Mouse (Mus musculus) cerebellum, postnatal 25 days (tissue): ENCODE measurements around the gene Hnrnpm.
"Not testable (repeated sequence)": the region's sequence is repeated elsewhere in the genome, so short reads cannot be mapped to it uniquely, and the experiment has no call there.

Experiments used
- DNase-seq, 2 experiments: peaks; one replicate each; pipeline ENCODE4 v3.0.0; 2021; ENCODE audit warnings: mixed read lengths in 2 of 2

Gene Hnrnpm

DNA sequence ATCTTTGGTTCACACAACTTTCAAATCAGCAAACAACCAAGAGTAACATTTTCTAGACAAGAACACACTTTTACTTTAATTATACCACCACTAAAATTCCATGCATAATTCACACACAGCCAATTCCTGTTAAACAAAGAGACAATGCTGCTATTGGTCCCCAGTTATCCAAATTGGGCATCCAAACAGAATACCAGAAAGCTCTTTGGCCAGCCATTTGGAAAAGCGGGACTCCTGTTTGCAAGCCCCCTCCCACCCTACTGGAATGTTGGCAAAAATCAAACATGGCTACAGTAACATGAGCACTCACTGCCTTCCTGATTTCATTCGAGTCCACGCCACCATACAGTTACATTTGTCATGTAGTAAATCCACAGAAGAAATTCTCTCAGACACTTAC is 17.0 kb downstream of the Hnrnpm start:
- DNase-seq: no peak

DNA sequence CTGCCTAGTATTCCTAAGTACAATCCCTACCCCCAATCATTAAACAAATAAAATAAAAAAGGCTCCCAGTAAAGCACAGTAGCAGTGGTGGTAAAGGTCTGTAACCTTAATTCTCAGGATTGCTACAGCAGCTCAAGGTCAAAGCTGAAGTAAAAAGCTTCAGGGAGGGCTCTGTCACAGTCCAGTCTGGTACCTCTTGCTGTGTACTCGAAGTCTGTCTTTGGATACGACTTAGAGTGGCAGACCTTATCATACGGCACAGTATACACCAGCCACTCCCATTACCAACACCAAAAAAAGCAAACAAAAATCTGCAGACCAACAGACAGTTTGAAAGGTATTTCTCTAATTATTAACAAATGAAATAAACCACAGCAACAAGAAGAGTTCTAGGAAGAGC is 19.8 kb downstream of the Hnrnpm start:
- DNase-seq: no peak

DNA sequence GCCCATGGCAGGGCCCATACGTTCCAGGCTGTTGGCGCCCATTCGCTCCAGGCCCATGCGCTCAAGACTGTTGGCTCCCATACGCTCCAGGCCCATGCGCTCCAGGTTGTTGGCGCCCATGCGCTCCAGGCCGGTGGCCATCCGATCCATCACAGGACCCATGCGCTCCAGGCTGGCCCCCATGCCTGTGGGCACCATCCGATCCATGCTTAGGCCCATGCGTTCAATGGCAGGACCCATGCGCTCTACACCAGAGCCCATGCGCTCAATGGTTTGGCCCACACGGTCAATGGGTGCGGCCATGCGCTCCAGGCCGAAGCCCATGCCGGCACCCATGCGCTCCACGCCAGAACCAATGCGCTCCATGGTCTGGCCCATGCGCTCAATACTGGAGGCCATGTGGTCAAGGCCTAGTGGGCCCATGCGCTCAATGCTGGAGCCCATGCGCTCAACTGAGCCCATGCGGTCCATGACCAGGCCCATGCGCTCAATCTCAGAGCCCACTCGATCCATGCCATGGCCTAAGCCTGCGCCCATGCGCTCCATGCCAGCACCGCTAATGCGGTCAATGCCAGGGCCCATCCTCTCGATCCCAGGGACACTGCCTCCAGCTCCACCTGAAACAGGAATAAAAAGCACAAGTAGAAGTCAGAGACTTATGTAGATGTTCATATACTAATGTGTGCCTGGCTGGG is 36.7 kb downstream of the Hnrnpm start:
- no peak for DNase-seq

- DNase-seq: no peak
These were observed 41.6 kb downstream of the Hnrnpm start for GRCm38 (mm10) chr17:33645073-33645472.

DNA sequence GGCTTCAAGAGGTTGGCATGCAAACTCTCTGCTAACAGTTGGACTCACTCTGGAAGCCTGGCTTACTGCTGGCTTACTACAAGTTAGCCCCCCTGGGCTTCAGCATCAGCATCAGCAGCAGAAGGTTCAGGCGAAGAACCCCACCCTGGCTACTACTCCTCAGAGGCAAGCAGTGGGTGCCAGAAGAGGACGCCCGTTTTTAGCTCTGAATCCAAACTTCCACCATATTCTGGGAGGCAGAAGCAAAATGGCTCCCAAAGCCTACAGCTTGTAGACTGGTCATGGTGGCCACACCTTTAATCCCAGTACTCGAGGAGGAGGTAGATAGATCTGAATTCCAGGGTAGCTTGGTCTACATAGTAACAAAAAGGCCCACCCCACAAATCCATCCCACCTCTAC is 42.6 kb downstream of the Hnrnpm start:
- no peak for DNase-seq

DNA sequence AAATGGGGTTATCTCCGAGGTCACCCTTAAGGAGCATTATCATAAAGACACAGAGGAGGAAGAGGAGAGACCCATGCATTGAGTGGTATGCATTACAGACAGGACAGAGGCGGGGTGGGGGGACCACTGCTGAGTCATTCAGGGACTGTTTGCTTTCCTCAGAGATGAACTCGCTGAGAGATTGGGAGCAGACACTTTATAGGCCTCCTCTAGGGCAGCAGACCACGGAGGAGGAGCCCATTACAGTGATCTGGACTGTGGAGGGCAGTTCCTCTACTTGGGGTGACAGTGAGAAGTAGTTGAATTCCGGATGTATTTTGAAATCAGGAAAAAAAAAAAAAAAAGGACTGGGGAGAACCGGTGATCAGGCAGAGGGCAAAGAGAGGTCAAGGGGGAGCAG is 46.9 kb downstream of the Hnrnpm start:
- no peak for DNase-seq

DNA sequence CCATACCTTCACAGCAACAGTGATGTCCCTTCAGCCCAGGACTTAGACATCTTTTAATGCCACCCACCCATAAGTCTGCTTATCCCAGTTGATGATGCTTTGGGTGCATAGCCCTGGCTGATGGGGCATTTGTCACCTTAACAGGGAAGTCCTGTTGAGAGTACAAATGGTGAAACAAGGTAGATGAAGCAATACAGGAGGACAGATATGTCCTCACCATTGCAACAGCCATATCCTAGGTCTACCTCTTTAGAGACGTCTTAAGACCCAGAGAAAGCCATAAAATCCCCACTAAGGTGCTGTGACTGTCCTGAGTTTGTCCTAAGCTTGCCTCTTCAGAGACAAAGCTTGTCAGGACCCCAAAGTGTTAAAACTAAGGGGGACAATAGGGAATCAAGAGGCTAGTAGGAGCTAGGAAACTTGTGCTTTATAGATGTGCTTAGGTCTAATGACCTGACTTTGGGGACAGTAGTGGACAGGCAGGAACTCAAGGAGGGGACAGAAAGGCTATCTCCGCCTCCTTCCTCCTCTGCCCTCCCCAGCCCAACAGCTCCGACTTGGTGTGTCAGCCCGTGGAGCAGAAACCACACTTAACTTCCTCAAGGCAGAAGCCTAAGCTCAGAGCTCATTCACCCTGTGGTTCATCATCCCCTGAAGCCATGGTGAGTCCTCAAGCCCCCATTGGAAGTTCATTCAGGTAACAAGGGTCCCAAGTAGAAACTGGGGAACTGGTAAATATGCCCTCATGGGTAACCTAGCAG is 49.0 kb downstream of the Hnrnpm start, which contains the start of gene Pram1:
Gene Pram1 (plus strand): TSS at position 541 of the 761 bp plus-strand sequence.
- no peak for DNase-seq

DNA sequence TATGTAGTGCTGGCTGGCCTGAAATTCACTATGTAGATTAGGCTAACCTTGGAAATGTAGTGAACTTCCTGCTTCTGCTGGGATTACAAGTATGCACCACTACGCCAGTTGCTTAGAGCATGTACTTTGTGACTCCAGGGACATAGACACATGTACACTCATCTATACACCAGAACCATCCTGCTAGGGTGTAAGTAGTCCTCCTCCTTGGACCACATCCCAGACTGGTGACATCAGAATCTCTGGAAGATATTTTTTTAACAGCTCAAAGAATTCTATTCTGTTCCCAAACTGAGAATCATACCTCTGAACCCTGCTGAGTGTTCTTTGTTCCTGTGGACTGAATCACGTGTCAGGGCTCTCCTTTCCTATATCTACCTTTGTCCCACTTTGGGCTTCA is 49.6 kb downstream of the Hnrnpm start:
- no peak for DNase-seq

- peak; percentile 91 to 95 for DNase-seq
These were observed 54.9 kb downstream of the Hnrnpm start for GRCm38 (mm10) chr17:33631796-33632195.

DNA sequence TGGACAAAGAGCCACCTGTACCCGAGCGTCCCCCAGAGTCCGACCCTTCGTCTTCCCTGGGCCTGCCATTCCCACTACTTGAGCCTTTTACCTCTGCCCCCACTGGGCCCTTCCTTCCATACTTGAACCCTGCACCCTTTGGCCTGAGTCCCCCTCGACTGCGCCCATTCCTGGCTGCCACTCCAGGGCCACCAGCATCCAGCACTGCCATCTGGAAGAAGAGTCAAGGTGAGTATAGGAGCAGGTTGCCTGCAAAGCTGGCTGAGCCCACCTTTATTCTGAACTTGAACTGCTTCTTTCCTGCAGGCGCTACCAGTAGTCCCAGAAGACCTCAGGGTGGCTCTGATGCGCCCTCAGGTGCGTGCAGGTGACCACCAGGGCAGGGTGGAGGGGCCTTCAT is 55.4 kb downstream of the Hnrnpm start:
- peak; percentile 39 to 44 for DNase-seq

DNA sequence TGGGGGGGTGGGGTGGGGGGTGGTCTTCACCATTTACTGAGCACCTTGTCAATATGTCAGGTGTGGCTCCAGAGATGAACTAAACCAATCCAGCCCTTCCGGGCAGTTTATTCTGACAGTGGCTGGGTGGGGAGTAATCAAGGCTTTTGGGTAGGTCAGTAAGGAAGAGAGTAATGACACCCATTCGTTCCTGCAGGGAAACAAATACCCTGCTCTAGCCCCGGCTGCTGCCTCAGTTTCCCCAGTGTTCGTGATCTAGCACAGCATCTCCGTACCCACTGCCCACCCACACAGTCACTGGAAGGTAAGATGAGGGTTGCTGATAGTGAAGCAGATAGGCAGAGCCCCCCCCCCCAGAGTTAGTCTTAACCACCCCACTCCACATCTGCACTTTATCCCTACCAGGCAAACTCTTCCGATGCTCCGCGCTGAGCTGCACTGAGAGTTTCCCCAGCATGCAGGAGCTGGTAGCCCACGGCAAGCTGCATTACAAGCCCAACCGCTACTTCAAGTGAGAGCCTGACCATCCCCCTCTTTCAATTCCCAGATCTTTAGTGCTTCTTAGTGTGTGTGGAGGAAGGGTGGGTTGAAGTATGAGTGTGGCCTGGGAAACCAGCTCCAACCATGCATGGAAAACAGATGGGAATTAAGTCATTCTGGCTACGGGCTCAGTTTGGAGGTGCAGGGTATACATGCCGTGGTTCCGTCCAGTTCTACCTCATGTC is 56.3 kb downstream of the Hnrnpm start:
- no peak for DNase-seq

GRCm38 (mm10) chr17:33629487-33630125 is 57.1 kb downstream of the Hnrnpm start:
- DNase-seq: peak; percentile 34 to 35

- DNase-seq: peak; percentile 92
These were observed 57.8 kb downstream of the Hnrnpm start, which contains the start of gene Zfp414 for GRCm38 (mm10) chr17:33628621-33629486. Zfp414 (plus strand) TSS chr17:33629090.

DNA sequence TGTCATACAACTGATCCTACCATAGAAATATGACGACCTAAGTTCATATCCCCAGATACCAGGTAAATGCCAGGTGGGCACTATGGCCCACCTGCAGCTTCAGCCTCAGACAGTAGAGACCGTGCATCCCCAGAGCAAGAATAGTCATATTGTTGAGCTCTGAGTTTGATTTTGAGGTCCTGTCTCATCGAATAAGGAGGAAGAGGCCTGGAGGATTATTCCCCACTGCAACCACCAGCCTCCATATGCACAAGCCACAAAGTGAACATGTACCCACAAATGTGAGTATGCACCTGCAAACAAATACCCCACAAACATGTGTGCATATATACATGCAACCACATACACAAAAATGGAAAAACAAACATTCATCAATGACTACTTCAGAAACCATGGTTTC is 59.4 kb downstream of the Hnrnpm start:
- no peak for DNase-seq

- not testable (repeated sequence) for DNase-seq
These were observed 72.9 kb downstream of the Hnrnpm start for GRCm38 (mm10) chr17:33613726-33614125.

- DNase-seq: no peak
These were observed 76.1 kb downstream of the Hnrnpm start for GRCm38 (mm10) chr17:33610548-33610947.

- DNase-seq: no peak
These were observed 79.4 kb downstream of the Hnrnpm start for GRCm38 (mm10) chr17:33607273-33607672.

DNA sequence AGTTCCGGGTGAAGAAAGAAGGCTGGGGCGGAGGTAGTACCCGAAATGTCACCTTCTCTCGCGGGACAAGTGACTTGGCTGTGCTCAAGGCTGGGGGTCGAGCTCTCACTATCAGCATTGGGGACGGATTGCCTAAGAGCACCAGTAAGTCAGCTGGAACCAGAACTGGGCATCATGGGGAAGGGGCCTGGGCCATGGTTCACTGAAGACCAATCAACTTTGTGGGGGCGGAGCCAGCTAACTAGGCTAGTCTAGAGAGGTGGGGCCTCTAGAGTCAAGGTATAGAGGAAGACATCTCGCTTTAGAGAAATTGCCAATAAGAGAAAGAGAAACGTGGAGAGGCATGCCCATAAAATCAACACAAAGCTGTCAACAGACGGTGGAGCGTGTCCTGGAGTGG is 84.7 kb downstream of the Hnrnpm start:
- DNase-seq: no peak

DNA sequence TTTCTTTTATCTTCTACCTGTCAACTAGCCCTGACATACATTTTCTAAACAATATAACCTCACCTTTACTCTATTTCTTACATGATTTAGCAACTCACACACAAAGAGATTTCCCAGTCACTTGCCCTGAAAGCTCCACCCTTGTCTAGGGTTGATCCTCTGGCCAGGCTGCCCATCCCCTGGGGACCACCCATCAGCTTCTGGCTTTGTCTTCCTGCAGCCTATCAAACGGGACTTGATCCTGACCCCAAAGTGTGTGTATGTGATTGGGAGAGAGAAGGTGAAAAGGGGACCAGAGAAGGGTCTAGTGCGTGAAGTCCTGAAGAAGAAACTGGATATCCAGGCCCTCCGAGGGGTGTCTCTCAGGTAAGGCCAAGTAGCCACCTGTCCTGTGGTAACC is 85.8 kb downstream of the Hnrnpm start:
- no peak for DNase-seq

DNA sequence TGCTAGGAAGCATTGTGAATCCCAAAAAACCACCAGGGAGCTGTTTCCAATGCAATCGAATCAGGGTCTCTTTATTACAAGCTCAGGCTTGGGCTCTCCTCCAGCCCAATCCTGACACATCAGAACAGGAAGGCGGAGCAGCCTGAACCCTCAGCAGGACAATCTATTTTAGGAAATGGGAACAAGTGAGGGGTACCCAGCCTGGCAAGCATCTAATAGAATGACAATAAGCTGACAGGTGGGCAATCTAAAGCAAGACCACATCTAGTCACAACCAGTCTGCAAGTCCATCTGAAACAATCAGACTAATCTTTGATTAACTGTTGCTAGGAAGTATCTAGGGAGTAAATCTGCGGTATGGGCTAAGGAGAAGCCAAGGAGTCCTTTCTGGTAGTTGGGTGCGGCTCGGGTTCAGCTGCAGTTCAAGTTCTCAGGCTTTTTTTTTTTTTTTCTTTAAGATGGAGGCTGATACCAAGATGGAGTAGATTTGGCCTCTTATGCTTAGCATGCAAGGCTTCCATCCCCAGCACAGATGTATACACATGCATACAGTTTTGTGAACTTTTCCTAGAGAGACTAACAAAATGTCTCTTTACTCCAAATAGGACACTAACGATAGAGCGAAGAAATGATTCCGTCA is 86.7 kb downstream of the Hnrnpm start:
- no peak for DNase-seq

DNA sequence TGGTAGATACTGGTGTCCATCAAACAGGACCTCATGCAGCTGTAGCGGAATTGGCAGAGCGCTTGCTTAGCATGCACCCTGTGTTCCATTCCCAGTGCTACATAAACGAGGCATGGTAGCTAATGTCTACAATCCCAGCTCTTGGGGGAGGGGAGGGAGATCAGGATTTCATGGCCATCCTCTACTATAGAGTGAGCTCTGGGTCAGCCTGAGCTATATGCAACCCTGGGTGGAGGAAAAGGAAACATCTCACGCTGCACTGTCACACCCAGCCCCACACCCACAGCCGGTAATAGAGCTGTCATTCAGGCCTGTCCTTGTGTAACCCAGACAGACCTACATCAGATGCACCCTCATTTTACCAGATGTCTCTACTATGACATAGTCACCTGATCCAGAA is 88.2 kb downstream of the Hnrnpm start:
- DNase-seq: no peak

DNA sequence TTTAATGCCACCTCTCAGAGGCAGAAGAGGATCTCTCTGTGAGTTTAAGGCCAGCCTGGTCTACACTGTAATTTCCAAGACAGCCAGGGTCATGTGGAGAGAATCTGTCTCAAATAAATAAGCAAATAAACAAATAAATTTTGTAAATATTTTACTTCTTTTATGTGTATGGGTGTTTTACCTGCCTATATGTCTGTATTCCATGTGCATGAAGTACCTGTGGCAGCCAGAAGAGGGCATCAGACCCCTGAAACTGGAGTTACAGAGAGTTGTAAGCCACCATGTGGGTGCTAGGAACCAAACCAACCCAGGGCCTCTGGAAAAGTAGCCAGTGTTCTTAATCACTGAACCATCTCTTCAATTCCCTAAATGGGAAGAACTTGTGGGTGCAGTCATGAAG is 89.4 kb downstream of the Hnrnpm start:
- DNase-seq: no peak
